Mouse (Mus musculus) ZHBTc4 (cell line): ENCODE results near the gene Fam172a.

Experiments used
- DNase-seq: peaks from one replicate; pipeline ENCODE4 v3.0.0-alpha.2; 2011; ENCODE audit warnings: low read depth, low spot score

Gene Fam172a

DNA sequence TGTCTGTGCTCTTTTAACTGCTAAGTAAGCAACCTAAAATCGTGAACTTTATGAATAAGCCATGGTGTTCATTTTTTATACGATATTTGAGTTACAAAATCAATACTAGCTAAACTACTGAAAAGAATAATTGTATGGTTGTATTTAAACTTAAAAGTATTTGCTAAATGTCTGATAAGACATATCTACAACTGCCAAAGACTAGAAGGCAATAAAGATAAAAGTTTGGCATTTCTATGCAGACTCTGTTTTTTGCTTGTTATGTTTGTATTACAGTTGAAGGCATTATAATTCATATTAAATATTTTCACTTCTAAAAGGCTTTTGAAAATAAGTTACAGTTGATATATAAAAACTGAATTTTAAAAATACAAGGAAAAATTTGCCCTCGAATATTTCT lies 274.4 kb downstream of the Fam172a start:
- no peak for DNase-seq

DNA sequence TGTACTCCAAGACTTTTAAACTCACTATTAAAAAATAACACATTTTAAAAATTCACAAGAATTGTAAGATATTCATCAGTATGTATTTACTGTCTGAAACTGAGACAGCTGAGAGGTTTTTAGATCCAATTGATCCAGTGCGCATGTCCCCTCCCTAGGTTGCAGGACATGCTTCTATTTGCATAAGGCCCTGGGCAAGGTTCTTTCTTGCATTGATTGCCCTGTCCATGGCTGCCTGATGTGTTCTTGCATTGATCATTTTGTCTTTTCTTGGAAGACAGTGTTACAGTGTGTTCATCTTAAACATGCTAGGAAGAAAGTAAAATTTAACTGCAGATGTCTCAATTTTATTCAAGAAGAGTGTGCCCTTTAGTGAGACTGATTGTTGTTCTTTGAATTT lies 275.3 kb downstream of the Fam172a start:
- DNase-seq = no peak

DNA sequence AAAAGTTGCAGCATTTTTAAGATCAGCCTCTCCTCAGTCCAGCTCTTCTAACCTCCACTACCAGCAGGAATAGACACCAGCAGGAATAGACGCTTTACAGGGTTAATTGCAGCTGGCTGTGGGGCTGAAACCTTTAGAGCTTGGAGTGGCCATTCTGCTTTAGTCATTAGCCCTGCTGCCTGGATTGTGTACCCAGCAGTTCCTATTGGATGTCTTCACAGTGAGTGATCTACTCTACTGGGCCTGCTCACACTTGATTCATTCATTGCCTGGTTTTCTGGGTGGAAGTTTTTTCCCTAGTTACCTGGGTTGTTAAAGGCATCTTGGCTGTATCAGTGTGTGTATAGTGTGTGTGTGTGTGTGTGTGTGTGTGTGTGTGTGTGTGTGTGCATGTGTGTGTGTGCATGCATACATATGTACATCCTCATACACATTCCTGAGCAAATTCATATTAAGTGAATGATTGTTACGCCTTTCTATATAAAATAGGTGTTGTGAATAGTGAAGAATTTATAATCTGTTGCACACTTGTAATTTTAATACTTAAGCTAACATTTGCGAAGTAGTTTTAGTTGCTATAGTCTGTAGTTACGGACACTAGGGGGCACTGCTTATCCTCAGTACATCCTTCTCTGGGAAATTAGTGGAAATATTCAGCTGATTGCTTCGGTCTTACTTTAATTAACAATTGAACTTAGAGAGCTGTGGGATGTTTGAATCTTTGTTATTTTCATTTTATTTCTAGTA lies 280.4 kb downstream of the Fam172a start:
- DNase-seq = peak; percentile 21

DNA sequence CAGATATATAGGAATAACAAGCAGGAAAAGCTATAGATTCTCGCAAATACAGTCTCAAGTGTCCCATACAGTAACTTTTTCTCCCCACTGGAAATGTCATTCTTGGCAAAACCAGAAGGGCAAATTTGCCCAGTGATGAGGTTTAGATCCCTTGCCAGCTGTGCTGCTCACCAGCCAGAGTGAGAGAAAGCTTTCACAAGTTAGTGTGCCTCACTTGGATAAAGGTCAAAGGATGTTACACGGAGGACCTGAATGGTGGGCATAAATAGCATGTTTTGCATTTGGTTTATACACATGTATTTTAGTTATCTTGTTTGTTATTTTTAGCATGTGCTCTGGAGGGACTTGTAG lies 281.0 kb downstream of the Fam172a start:
- DNase-seq = no peak

- no peak for DNase-seq
Observed at GRCm38 (mm10) chr13:77991189-77991886, 289.5 kb downstream of the Fam172a start.

GRCm38 (mm10) chr13:78004649-78005048 lies 302.8 kb downstream of the Fam172a start:
- DNase-seq = no peak

DNA sequence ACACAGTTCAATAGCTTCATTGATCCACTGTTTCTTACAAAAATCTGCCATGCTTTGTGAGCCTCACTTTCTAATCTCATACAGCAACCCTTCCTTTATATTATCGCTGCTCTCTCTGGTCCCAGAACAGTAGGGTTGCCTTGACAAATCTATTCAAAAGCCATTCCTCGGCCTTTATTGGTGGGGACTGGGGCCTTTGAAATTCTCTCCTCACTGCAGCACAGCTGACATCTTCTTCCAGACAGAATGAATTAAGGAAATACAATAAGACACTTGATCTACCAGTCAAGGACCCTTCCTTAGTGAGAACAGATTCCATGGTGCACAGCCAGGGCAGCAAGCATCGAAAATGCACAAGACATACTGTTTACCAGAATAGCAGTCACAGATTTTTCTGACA lies 303.5 kb downstream of the Fam172a start:
- DNase-seq = no peak

DNA sequence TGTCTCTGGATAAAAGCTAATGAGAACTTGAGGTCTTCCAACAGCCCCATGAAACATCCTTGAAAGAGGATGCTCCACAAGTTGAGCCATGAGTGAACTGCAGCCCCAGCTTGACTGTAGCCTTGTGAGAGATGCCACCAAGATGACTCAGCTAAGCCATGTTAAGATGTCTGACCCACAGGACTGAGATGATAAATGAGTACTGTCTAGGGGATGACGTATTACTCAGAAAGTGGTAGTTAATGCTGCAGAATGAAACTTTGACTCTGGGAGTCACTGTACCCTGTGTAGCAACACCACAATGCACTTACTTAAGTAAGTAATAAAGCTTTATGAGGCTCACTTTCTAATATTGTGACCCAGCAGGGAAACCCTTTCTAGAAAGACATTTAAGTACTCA lies 308.3 kb downstream of the Fam172a start:
- DNase-seq = no peak

DNA sequence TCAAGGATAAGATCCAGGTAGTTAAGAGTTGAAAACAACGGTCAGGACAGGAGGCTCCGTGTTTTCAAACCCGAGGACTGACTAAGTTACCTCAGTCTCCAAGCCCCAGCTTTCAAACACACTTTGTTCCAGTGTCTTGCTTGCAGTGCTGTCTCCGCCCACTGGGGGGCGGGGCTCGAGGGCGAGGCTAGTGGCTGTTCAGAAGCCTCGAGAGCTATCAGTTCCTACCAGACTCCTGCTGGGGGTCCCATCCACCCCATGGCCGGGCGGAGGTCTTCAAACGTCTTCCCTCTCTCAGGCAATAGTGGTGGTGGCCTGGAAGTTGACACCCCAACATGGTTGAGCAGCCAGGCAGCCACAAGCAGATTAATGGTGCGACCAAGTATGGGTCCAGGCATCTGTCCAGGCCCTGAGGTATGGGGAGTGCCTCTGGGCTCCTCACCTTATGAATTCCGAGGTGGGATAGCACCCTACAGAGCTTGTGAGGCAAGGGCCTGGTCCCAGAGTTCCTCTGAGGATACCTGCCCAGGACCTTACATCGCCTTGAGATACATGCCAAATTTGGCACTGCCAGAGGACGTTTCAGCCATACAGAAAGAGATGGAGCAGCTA lies 323.0 kb downstream of the Fam172a start, which contains the start of gene Pou5f2:
Gene Pou5f2, plus strand, starts transcription at position 220 of the 612 bp plus-strand sequence.
- DNase-seq = peak; percentile 70

DNA sequence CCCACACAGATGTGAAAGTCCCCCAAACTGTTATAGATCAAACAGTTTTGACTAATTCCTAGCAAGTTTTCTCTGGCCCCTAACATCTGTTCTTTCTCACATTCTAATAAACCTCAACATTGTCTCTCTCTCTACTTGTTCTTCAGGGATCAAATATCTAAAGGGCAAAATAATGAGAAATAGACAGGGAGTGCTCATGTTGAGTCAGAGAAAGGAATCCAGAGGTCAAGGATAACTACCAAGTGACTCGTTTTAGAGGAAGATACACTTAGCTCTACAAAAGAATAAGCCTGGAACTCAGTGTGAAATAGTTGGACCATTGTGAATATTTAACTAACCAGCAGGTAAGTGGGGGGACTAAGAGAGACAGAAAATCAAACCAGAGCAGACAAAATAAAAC lies 331.0 kb downstream of the Fam172a start:
- DNase-seq = no peak

DNA sequence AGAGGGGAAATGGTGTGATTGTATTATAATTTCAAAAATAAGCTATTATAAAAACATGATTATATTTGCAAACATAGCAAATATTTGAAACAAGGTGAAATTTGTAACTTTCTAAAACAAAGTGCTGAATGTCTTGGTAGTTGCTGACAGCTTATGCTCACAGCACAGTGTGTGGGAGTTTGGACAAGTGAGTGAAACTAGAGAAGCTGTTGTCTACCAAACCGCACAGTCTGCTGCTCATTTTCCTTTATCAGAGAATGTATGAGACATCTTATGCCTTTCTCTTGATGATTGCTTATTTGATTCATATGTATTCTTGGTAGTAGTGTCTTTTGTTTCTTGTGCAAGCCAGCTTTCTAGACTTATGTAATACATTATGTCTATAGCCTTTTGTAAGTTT lies 335.4 kb downstream of the Fam172a start:
- DNase-seq = no peak

DNA sequence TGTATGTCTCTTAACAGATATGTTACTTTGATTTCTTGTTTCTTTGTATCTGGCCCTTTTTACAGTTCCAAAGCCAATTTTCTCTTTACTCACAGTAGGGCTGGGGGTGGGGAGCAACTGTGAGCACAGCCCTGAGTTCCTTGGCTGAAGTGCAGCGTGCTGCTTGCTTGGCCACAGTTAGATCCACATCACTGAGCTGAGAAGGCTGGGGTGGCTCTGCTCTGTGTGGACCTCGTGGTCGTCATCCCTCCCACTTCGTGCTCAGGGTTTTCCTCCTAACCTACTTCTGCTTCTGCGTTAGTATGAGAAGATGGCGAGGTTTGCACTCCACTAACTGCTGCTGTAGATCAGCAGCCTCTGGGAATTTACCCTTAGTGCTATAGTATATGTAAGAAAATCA lies 341.4 kb downstream of the Fam172a start:
- no peak for DNase-seq

- no peak for DNase-seq
Observed at GRCm38 (mm10) chr13:78045116-78045515, 343.3 kb downstream of the Fam172a start.

DNA sequence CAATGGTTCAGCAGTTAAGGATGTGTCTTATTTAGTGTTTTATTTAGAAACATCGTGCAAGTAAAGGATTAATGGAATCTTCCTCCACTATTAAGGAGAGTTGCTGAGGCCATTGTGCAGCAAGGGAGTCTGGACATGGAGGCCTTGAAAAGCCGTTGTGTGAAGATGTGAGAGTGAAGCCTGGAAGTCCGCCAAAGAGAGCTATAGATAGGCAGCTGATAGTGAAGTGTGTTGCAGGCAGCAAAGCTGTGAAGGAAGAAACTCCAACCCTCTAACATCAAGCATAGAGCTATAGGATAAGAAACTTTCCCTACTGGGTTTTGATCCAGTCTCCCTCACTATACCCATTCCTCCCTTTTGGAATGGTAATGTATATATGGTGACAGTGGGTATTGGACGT lies 385.9 kb downstream of the Fam172a start:
- no peak for DNase-seq

GRCm38 (mm10) chr13:78090701-78091100 lies 388.9 kb downstream of the Fam172a start:
- no peak for DNase-seq

- DNase-seq = no peak
Observed at GRCm38 (mm10) chr13:78091949-78092348, 390.1 kb downstream of the Fam172a start.

GRCm38 (mm10) chr13:78094352-78094751 lies 392.5 kb downstream of the Fam172a start:
- DNase-seq = peak; percentile 67

DNA sequence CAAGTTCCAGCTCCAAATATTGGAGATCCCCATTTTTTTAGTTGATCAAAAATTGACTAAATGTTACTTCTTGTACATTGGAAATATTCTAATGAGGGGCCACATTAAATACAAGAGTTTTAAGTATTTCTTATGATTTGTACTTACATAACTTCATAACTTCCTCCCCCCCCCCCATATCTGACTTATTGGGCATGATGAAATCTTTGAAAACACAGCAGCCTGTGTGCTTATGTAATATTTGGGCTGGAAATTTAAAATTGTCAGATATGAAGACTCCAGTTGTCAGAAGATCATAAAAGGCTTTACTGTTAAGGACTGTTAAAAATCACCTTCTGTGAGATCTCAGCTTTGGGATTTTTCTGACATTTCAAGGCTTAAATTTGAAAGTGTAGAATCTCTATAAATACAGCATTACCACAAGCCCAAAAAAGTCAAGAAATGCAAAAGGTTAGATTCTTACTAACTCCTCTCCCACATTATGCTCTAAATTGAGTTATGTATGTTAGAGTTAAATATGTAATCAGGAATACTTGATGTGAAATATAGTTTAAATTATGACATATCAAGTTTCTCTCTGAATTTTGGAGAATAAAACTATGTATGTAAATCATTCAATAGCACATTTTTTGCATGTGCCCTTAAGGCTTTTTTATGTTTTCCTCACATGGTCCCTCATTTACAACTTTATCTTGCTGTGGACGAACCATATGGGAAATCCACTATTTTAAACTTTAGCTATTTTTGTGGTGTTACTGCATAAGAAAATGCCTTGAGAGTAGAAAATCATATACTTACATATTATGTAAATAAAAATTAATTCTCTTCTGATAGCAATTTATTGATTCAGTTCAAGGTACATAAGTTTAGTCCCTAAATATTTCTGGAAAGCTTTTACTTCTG lies 393.5 kb downstream of the Fam172a start:
- no peak for DNase-seq

DNA sequence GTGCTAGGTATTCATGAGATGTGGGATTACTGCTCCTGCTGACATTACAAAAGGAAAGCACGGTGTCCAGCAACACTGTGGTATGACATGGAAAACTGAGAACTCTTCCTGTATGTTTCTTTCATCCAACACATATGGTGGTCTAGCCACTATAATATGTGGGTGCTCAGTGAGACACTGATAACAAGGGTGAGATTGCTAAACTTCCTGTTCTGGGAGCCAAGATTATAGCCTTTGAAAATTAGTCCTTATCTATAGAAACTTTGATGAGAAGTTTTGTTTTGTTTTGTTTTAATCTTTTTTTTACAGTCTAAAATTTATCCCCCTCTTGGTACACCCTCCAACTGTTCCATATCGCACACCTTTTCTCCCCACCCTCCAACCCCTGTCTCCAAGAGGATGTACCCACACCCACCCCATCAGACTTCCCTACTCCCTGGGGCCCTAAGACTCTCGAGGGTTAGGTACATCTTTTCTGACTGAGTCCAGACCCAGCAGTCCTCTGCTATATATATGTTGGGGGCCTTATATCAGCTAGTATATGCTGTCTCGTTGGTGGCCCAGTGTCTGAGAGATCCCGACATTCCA lies 397.1 kb downstream of the Fam172a start:
- no peak for DNase-seq

GRCm38 (mm10) chr13:78099746-78100530 lies 398.1 kb downstream of the Fam172a start:
- no peak for DNase-seq

DNA sequence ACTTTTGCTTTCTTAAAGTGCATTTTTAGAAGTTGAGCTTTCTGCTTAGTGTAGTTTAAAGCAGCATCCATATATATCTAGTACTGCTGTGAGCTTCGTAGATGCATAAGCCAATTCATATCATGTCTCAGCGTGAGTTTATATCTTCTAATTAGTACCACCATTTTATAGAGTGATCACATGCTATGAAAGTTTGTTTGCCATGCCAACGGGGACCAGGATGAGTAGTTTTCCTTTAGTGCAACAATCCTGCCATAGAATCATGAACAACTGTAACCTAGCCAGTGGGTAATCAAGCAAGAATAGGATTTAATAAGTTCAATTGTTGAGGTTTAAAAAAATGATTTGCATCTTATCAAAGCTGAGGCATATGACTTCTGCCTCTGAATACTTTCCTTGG lies 398.8 kb downstream of the Fam172a start:
- DNase-seq = no peak
